Mouse (Mus musculus): Measurements from ENCODE around the gene Utp18.

Utp18 gene

DNA sequence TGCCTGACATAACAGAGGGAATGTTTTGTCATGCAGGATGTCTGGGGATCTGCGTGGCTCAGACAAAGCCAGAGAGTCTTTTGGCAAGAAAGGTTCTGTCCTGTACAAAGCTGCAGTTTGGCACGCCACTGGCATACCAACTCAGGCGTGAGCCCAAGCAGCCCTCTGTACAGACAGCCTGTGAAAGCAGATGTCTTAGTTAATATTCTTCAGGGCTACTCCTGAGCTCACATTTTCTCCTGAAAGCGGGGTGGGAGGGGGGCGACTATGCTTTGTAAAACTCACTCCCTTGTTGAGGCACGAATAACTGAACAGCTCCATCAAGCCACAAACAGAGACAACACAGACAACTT lies 56.3 kb downstream of the Utp18 start:
- DNase-seq (ENCODE audit: low spot score in 2 of 2) = peak in 1 of 2 experiments; percentile 67

DNA sequence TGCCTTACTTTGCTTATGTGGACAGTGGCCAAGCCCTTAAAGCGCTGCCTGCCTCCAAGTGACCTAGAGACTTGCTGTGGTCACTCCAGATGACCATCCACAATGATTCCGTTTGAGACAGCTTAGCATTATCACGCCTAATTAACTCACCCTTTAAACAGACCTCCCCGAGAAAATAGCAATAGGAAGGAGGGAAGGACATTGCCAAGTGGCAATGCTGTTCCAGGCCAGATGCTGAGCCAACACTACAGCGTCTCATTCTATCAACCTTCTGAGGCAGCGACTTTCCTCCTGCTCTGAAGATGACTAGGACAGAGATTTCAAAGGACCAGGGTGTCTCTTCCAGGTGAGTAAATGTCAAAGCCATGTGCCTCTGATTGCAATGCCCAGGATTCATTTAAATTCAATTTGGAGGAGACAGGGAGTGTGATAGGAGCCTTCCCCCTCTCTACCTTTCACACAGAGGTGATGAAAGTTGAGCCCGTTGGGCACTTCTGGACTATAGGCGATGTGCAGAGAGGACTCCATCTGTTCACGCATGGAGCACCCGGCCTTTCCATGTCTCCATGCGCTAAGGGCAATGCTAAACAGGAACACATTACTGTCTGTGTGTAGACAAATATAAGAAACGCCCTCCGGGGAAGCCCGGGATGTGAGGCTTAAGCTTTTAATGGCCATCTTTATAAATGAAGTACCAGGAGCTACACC lies 56.8 kb downstream of the Utp18 start:
- peak in 1 of 2 experiments; percentile 10 for DNase-seq (ENCODE audit: low spot score in 2 of 2)

DNA sequence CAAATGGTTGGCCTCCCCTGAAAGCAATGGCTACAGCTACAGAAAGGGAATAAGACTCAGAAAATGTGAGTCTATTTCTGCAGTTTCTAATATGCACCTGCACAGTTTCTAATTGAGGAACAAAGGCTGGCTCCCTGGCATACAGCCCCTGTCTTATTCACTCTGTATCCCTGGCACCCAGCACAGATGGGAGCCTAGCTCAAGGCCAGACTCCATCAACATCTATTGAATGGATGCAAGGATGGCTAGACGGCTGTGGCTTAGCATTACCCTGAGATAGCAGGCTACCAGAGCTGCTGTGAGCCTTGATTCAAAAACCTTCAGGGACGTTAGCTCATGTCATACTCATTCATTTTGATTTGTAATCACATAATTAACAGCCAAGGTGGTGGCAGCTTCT lies 63.3 kb downstream of the Utp18 start:
- no peak for DNase-seq (ENCODE audit: low spot score in 2 of 2)

DNA sequence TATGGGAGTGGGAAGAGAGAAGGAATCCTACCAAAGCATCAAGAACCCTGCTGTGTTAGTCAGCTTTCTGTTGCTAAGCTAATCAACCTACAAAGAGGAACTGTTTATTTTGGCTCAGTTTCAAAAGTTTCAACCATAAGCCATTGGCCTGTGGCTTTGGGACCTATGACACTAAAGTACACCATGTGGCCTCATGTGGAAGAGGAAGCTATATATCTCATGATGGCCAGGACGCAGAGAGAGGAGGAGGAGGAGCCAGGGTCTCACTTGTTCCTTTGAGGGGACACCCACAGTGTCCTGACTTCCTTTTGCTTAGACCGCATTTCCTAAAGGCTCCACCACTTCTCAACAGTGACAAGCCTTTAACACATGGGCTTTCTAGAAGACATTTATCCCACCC lies 64.0 kb downstream of the Utp18 start:
- no peak for DNase-seq (ENCODE audit: low spot score in 2 of 2)

DNA sequence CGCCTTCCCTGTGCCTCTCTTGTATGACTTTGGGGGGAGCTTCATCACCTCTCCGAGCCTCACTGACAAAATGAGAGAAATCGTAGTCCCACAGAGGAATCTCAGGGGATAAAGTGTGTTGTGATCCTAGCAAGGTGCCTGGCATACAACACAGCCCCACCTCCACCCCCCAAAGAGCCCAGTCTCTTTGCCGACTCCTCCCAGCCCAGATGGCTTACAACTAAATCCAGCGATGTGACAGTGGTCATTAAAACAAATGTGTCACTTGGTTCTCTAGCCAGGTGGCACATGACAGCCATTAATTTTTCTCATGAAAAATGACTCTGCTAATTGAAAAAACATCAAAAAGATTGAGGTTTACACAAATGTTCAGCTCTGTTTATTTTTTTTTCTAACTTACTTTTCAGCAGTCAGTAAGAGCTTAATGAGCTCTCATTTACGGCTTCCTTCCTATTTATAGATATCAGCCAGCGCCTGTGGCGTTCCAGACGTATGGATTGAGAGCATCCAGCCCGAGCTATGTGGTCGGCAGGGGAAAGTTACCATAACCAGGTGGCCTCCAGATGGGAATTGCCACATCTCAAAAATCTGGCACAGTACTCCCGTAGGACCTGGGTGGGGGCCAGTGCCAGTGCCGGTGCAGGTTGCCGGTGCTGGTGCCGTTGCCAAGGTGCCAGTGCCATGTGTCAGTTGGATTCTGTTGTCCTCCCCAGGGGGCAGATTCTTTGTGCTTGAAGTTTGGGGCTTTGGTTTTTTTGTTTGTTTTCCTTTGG lies 67.4 kb downstream of the Utp18 start:
- peak in 1 of 2 experiments; percentile 41 for DNase-seq (ENCODE audit: low spot score in 2 of 2)

DNA sequence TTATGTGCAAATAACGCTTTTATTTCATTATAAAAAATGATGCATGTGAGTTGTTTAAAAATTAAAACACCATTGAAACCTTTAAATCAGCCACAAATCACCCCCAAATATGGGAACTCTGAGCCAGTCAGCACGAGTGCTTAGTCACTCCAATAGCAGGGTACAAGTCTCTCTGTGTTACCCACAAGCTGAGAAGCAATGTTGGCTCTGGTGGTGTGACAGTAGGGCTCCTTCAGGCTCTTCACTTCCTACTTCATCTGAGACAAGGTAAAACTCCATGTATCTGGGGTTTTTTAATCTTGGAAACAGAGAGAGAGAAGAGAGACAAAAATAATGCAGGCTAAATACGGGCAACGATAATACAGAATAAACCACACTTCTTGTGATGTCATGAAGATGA lies 72.6 kb downstream of the Utp18 start:
- no peak for DNase-seq (ENCODE audit: low spot score in 2 of 2)

DNA sequence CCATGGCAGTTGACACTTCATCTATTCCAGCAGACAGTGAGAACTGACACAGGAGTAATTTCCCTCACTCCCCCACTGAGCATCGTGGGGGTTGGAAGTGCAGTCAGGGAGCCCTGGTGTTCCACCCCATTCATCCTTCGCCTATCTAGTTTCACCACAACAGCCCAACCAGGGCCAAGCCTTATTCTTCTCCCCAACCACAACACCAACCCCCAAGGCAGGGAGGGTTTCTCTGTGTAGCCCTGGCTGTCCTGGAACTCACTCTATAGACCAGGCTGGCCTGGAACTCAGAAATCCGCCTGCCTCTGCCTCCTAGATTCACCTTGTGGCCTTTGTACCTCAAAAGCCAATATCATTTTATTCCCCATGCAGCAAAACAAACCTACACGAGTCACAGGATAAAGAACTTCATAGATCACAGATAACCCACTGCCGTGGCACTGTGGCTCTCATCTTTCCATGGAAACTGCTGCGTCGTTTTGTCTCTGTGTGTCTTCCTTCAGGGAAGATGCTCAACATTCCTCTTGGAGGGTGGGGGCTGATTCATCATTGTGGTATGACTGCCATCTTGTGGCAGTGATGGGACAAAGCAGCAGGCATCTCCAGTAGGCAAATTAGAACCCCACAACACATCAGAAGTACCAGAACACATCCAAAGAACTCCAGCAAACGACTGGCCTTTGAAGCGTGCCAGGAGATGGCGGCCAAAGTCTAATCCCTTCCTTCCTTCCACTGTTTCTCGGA lies 73.3 kb downstream of the Utp18 start:
- DNase-seq (ENCODE audit: low spot score in 2 of 2) = peak; percentile 31 to 65
